Mouse (Mus musculus) bone marrow, adult 2 months (tissue): Measurements from ENCODE around the gene Spata20. TPM values are rescaled to one million over a fixed set of nuclear protein-coding genes. Genes with fewer than 3 reads are reported as not detected.
A peak's percentile ranks its signal among the peaks of the same experiment; 100 is the strongest.

Source experiments
- H3K27ac ChIP-seq: fragments of 200-500 bp; 2 replicates; pipeline ENCODE4 v1.5.1; 2012; ENCODE audit warnings: low read depth, mild to moderate bottlenecking, control low read depth, inconsistent platforms, low read length; ENCODE audit not compliant: control insufficient read depth, poor library complexity, insufficient read depth
- H3K4me1 ChIP-seq: fragments of 200-500 bp; 2 replicates; pipeline ENCODE4 v1.6.1; 2011; ENCODE audit warnings: low read length; ENCODE audit not compliant: control insufficient read depth, insufficient read depth
- H3K4me3 ChIP-seq: fragments of 200-500 bp; replicated peaks from 2 replicates; pipeline ENCODE3; 2011; ENCODE audit warnings: mild to moderate bottlenecking, low read depth, low read length, control low read depth; ENCODE audit not compliant: control insufficient read depth
- CTCF ChIP-seq: fragments of 200-500 bp; IDR thresholded peaks from 2 replicates; pipeline ENCODE4 v1.5.1; 2011; ENCODE audit warnings: low read length, control low read depth; ENCODE audit not compliant: control insufficient read depth, insufficient read depth
- POLR2A ChIP-seq: fragments of 200-500 bp; IDR thresholded peaks from 2 replicates; pipeline ENCODE4 v1.6.1; 2011; ENCODE audit warnings: low read depth, mild to moderate bottlenecking, control low read depth, low read length, borderline replicate concordance; ENCODE audit not compliant: control insufficient read depth
- WGBS: fragments of 180-500 bp; shearing (Covaris S2); methylation state at CpG from one replicate; pipeline ENCODE4 v1.1.7; 2018; 5-methylcytosine and 5-hydroxymethylcytosine counted together
- polyA plus RNA-seq: library from polyadenylated mRNA; stranded (reverse); fragments of >200 nt; gene quantifications from 2 replicates; pipeline ENCODE4 v1.2.4, GENCODE M21; 2011; ENCODE audit warnings: low replicate concordance; ENCODE audit not compliant: missing spikeins, insufficient read depth, insufficient read length

Gene Spata20
- polyA plus RNA-seq: not detected in 2 replicates

DNA sequence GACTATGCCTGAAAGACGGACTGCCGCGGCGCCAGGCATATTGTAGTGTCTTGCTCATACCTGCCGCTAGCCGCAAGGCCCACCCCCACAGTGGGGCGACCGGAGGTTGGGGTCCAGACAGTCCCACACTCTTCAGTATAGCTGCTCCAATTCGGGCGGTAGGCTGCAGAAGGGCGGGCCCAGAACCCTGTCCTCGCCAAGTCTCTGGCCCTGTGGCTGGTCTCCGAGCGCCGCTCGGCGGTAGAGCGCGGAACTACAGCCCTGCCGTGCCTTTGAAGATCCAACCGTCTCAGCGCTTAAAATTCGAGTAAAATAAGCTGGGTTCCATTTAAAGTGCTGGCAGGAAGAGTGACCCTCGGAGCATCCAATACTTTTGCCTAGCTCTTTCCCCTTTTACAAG, at the start of gene Spata20:
Spata20 (minus strand) TSS at position 179 of the 400 bp plus-strand sequence.
- no peaks in the 10 kb centered on the region for H3K4me1 ChIP-seq
- H3K27ac ChIP-seq: no peak within 1 kb of the TSS
- 3% methylated on average over 24 of the region's 24 CpGs for WGBS
- H3K4me3 ChIP-seq: no peak within 1 kb of the TSS
- TF ChIP-seq CTCF (peak; percentile 71), POLR2A (no peak)

DNA sequence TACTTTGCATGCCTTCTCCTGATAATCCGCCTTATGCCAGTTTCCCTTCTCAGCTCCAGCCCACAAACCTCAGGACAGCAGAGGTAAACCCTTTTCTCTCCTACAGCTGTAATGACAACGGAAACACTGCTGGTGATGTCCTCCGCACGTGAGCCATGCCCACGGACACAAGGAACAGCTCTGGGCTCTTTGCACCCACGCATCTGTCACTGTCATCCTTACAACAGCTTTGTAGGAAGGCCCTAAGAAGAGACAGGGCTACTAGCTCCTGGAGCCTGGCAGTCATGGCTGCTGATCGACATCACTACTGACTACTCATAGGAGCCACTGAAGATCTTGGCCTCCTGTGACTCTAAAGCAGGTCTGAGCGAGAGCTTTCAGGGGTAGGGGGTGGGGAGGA, 47.2 kb upstream of the Spata20 start:
- WGBS: 87% methylated on average over 8 of the region's 8 CpGs
- H3K4me3 ChIP-seq: no peak overlapping the region
- H3K27ac ChIP-seq: no peak overlapping the region
- no peak for TF ChIP-seq CTCF
- TF ChIP-seq POLR2A: no peak
- no peaks in the 10 kb centered on the region for H3K4me1 ChIP-seq

DNA sequence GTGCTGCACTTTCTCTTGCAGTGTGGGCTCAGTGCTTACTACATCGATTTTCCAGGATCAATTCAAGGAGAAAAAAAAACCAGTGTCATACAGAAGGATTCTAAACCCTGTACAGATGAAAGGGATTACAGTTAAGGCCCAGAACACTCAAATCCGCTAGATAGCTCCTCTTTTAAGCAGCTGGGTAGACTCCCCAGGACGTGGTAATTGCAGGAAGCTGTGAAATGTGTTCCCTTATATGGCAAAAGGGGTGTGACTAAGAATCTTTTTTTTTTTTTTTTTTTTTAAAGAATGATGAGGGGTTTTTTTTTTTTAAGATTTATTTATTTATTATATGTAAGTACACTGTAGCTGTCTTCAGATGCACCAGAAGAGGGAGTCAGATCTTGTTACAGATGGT, 42.9 kb upstream of the Spata20 start:
- TF ChIP-seq POLR2A (no peak), CTCF (no peak)

DNA sequence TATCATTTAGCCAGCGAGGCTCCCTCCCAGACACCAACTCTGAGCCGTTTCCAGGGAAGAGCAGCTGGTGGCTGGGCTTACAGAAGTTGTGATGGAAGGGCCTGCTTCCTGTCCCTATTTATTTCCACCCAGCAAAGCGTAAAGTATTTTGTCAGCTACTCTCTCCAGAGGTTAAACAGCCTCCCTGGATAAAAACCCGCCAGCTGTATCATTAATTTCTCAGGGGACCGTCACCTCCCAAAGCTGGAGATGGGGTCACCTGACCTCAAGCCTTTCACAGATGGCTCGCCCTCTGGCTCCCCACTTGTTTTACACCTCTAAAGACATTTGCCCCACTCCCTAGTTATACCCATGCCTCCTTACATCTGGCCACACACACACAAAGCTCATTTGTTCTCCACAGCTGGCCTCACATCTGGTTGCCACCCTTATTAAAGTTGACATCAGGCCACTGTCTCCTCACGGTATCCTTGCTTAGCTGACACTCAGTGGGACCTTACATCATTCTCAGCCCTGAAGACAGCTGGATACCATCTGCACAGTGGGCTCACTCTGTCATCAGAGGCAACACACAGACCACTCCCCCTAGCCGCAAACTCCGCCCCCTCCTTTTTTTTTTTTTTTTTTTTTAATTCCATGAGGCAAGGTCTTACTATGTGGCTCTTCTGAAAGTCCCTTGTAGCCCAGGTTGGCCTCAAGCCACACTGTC, 40.3 kb upstream of the Spata20 start:
- no peaks in the 10 kb centered on the region for H3K4me1 ChIP-seq
- WGBS: 64% methylated on average over 9 of the region's 9 CpGs
- TF ChIP-seq CTCF (no peak), POLR2A (no peak)

More for the DNA sequence above, 42.9 kb upstream of the Spata20 start:
- WGBS: 41% methylated on average over 3 of the region's 3 CpGs
- H3K4me3 ChIP-seq: no peak overlapping the region
- no peak overlapping the region for H3K27ac ChIP-seq
- no peaks in the 10 kb centered on the region for H3K4me1 ChIP-seq

DNA sequence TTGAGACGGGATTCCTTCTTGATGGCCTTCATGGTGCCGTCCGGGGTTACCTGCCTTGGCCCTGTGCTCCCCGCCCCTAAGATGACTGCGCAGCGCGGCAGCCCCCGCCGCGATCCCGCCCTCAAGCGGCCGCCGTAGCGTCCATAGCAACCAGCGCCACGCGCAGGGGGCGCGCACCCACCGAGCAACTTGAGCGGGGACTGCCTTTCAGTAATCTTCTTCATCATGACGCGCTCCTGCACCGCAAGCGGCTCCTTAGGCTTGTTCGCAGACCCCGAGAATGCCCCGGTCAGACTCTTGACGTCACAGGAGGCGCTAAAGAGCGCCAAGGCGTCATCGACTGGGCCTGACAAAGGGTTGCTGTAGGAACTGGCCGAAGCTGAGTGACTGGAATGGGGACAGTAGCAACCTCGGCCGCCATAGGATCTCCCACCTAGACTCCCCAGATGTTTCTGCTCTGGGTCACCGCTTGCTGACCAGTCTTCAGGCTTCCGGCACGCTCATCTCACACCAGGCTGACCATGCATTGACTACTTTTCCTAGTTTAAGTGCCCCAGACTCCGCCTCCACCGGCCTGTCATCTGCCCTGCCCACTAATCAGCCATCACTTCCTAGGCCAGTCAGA, 35.4 kb upstream of the Spata20 start, which contains the start of gene Mycbpap:
Mycbpap (minus strand) TSS at position 524 of the 625 bp plus-strand sequence.
- no peak within 1 kb of the TSS for H3K27ac ChIP-seq
- WGBS: 5% methylated on average over 42 of the region's 42 CpGs
- no peaks in the 10 kb centered on the region for H3K4me1 ChIP-seq
- TF ChIP-seq POLR2A (no peak), CTCF (no peak)
- H3K4me3 ChIP-seq: peak within 1 kb of the TSS; percentile 61

More for the DNA sequence above, 40.3 kb upstream of the Spata20 start:
- H3K27ac ChIP-seq: no peak overlapping the region
- no peak overlapping the region for H3K4me3 ChIP-seq

DNA sequence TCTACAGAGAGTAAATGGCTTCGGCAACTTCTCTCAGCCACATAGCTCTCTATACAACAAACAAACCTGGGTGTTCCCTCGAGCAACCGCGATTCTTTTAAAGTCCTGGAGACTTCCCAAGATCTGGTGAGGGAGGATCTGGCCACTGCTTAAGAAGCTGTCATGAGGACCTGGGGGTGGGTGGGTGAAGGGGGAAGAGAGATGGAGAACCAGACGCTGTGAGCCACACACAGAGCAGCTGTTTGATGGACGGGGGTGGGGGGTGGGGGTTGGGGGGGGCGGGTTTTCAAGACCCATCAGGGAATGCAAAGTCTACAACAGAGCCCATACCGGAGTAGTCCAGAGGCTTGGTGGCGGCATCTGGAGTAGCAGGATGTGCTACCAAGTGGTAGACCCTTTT, 27.5 kb upstream of the Spata20 start:
- WGBS: 65% methylated on average over 9 of the region's 9 CpGs
- H3K4me3 ChIP-seq: no peak overlapping the region
- no peaks in the 10 kb centered on the region for H3K4me1 ChIP-seq
- H3K27ac ChIP-seq: no peak overlapping the region
- TF ChIP-seq CTCF: no peak
- TF ChIP-seq POLR2A: no peak

DNA sequence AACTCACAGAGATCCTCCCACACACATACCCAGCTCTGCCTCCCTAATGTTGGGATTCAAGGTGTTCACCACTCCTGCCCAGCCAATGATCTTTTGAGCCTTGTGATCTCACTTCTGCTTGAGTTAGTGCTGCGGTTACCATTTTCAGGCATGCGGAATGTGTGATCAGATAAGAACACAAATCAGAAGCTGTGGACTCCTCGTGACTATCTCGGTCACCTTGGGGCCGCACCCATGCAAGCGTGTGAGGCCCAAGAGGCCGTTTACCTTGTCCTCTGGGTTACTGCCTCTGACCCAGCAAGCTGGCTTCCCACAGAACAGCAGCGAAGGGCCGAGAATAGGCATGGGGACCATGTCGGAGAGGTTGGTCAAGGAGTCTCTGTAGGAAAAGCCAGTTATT, 23.0 kb upstream of the Spata20 start:
- WGBS: 84% methylated on average over 10 of the region's 10 CpGs

DNA sequence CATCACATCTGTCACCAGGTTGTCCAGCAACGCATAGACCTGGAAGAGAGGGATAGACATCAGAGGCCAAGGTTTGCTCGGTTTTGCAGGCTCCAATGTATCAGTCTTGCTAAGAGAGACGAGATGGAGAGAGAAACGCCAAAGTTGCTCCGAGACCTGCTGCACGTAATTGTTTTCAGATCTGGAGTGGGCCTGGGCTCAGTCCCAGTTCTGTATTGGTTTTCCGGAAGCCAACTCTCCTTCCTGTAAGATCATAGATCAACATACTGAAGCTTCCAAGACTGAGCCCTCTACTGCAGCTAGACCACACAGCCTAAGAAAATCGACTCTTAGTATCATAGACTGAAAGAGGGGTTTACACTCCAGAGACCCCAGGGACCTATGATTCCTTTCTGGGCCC, 15.5 kb upstream of the Spata20 start:
- 73% methylated on average over 8 of the region's 8 CpGs for WGBS
- TF ChIP-seq CTCF: no peak
- TF ChIP-seq POLR2A: no peak
- no peak overlapping the region for H3K4me3 ChIP-seq
- H3K4me1 ChIP-seq: no peaks in the 10 kb centered on the region
- no peak overlapping the region for H3K27ac ChIP-seq

More for the DNA sequence above, 23.0 kb upstream of the Spata20 start:
- no peak overlapping the region for H3K27ac ChIP-seq
- no peaks in the 10 kb centered on the region for H3K4me1 ChIP-seq
- H3K4me3 ChIP-seq: no peak overlapping the region
- no peak for TF ChIP-seq POLR2A
- TF ChIP-seq CTCF: no peak
